Comparison of ENCODE assay signal across 8 mouse cellular contexts in the genomic region with DNA sequence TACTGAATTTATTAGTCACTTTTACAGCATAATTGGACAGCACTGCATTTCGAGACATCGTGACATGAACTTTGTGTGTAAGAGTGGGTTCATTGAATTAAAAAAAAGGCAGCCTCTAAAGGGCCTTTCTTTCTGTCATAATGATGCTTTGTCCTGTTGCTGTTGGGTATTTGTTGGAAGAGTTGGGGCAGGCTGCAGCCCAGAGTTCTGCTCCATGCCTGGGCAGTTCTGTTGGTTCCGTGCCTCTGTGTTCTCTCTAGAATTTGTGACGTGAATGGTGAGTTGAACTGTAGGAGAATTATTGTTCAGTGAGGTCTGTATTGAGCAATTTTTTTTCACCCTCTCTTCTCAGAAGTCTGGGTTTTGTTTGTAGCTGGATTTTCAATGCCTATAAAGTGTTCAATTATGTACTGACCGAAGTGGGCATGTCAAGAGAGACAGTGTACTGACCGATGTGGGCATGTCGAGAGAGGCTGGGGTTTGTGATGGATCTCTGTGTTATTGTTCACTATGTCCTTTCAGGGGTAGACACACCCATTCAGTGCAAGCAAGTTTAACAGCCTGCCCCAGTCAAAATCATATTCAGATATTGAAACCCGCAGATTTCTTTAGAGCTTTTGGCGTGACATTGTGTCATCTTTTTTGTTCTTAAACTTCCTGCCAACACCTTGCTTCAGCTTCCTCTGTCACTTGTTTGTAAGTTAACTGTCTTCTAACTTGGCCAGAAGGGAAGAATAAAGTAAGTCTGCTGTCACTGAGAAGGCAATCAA. TPM values are rescaled to one million over a fixed set of nuclear protein-coding genes. Genes with fewer than 3 reads are reported as not detected.
A peak's percentile ranks its signal among the peaks of the same experiment; 100 is the strongest.
DNase-seq lines count a peak whose midpoint lies in the region; ATAC-seq and TF ChIP-seq lines count a peak whose summit lies in the region.
"Had no signal": no experiment of that assay in that cellular context is flagged by ENCODE, and none has a peak within 500 bp of the region (broad histone marks: within the 10 kb centered on the region; RNA-seq: fewer than 3 reads in every experiment).

No protein-coding gene starts in this region.

- no peak for DNase-seq in left cerebral cortex, adult 2 months (ENCODE audit: extremely low spot score in 1 of 2, low spot score in 2 of 2)
- no peak for DNase-seq in left cerebral cortex, postnatal 25 days (ENCODE audit: low spot score in 2 of 2)
- peak; percentile 64 for DNase-seq in T-cell, adult 2 months (ENCODE audit: low spot score)
- peak; percentile 77 for DNase-seq in naive thymus-derived CD4-positive, alpha-beta T cell, adult 2 months (ENCODE audit: low read depth)
- DNase-seq in adrenal gland, postnatal 25 days, result no peak
- DNase-seq in kidney, postnatal 10 days, result no peak
- DNase-seq: layer of hippocampus, postnatal 36 days had no signal

- no peaks in the 10 kb centered on the region for H3K27me3 ChIP-seq in heart, embryonic 16.5 days (ENCODE audit: control insufficient read depth, insufficient read depth, low read length)

- intact Hi-C loops in left cerebral cortex, adult 2 months (cut with DNase I), result no loop called here
- intact Hi-C loops in left cerebral cortex, postnatal 25 days (cut with DNase I), result no loop called here

- peaks cover 65% of the 10 kb centered on the region for H3K4me1 ChIP-seq in heart, embryonic 16.5 days (ENCODE audit: control insufficient read depth, insufficient read depth, low read length)

- H3K9ac ChIP-seq in heart, embryonic 16.5 days (ENCODE audit: low read length), result peak overlapping the region; percentile 66

- ATAC-seq in heart, embryonic 16.5 days (replicated peaks; ENCODE audit: extremely low read depth, insufficient read depth, low FRiP score), result no peak

- peak overlapping the region; percentile 8 for H3K4me3 ChIP-seq in left cerebral cortex, adult 2 months
- H3K4me3 ChIP-seq in heart, embryonic 16.5 days (ENCODE audit: low read length), result peak overlapping the region; percentile 11

- TF ChIP-seq CTCF in left cerebral cortex, adult 2 months (IDR thresholded peaks at IDR 0.05), result no peak

- H3K27ac ChIP-seq in left cerebral cortex, adult 2 months, result peak overlapping the region; percentile 80
- H3K27ac ChIP-seq in heart, embryonic 16.5 days (ENCODE audit: low read length), result peak overlapping the region; percentile 89

- 68% methylated on average over 9 of the region's 9 CpGs for WGBS in heart, embryonic 16.5 days

- 0 out of 2 replicates have a peak, but pooled peaks cover 2% of the 10 kb centered on the region for H3K36me3 ChIP-seq in heart, embryonic 16.5 days (ENCODE audit: control insufficient read depth, insufficient read depth)

- peak overlapping the region; percentile 57 for H3K4me2 ChIP-seq in heart, embryonic 16.5 days (ENCODE audit: low read depth, low read length)

- H3K9me3 ChIP-seq in heart, embryonic 16.5 days (replicated peaks; ENCODE audit: control insufficient read depth, low read length), result no peaks in the 10 kb centered on the region

RNA-seq across cellular contexts. Expression of a gene that starts 54.7 kb away (rescaled TPM):
- 10 to 100 TPM; 84.4 to 86.9 TPM for total RNA-seq in left cerebral cortex, adult 2 months (2021)
- total RNA-seq in left cerebral cortex, postnatal 25 days (2021), result 10 to 100 TPM; 80.6 to 86.6 TPM
- 107 and 109 TPM in 2 replicates for polyA plus RNA-seq in heart, embryonic 16.5 days (2015; fragmentation: Nextera tagmentation; extraction: Ambion mirVana)
- 48.3 and 51.8 TPM in 2 replicates for total RNA-seq in adrenal gland, postnatal 25 days (2021)

Comparison
In these comparisons a context has a peak if more than half of its experiments do, and no peak if none do; other contexts are left out.
1. DNase-seq: peak in T-cell, adult 2 months (single experiment) and naive thymus-derived CD4-positive, alpha-beta T cell, adult 2 months (single experiment); none in left cerebral cortex, adult 2 months (0 of 2), left cerebral cortex, postnatal 25 days (0 of 2), adrenal gland, postnatal 25 days (single experiment) and kidney, postnatal 10 days (single experiment).